Mouse (Mus musculus) activated CD4-positive, CD25-positive, alpha-beta regulatory T cell, adult 4 months (primary cell): Measurements from ENCODE around the gene A030005K14Rik. TPM values are rescaled to one million over a fixed set of nuclear protein-coding genes. Genes with fewer than 3 reads are reported as not detected.

ENCODE experiments used
- ATAC-seq: one replicate; pipeline ENCODE4 v1.8.0; 2017
- polyA plus RNA-seq, 2 experiments: library from polyadenylated mRNA; unstranded; fragments of 100-300 nt; shearing (Covaris generic); gene quantifications; one replicate each; pipeline ENCODE4 v1.2.1; 2017

A030005K14Rik gene
- polyA plus RNA-seq, 2 experiments from 2014 or later = not detected

DNA sequence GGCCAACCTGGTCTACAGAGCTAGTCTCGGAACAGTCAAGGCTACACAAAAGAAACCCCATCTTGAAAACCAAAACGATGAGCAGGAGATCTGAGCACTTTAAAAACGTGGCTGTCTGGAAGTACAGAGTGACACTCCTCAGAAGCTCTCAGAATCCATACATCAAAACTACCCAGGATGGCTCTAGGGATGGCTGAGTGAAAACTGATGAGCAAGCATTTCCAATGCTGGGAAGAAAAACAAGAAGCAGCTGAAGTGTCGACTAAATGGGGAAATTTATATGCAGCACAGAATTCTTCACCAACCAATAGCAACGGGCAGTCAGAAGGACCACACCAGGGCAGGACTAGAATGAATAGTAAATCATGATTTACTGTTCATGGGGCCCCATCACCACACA, 24.7 kb downstream of the A030005K14Rik start:
- ATAC-seq = no peak

DNA sequence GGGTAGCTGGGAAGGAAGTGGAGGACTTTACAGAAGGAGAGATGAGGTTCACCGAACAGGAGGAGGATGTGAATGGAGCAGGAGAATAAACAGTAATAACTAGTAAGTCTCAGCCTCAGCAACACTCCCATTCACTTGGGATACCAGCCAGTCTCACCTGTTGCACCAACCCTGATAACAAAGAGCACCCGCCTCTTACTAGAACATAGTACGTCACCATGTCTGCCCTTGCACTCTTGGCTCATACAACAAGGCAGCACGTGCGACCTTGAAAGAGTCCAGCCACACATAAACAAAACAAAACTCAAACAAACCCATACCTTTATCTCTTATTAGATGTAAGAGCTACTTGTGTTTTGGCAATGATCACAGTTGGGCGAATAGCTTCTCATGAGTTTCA, 26.7 kb downstream of the A030005K14Rik start:
- ATAC-seq = no peak

DNA sequence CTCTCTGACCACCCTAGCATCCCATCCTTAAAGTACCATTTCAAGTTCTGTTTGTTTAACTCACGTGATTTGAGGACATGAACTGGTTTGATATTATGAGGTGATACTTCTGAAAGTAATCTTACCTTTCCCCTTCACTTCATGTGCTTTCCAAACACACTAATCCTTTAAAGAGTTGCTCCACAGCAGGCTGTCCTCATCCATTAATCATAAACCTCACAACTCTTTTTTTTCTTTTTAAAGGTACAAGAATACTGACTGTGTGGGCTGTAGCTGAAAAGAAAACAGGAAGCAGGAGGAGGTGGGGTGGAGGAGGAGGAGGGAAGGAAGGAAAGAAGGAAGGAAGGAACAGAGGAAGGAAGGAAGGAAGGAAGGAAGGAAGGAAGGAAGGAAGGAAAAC, 27.2 kb downstream of the A030005K14Rik start:
- no peak for ATAC-seq

DNA sequence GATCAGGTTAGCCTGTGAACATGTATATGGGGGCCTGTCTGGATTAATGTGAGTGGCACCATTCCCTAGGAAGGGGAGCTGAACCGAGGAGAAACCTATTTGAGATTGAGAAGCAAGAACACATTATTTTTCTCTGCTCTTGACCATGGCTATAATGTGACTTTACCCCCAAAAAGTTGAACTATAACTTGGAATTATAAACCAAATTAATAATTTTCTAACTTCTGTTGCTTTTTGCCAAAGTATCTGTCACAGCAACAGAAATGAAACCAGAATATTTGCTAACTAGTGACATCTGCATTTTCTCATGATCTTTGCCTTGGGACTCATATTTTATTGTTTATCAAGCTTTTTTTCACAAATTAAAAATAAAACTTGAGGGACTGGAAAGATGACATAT, 42.6 kb downstream of the A030005K14Rik start:
- ATAC-seq = no peak

DNA sequence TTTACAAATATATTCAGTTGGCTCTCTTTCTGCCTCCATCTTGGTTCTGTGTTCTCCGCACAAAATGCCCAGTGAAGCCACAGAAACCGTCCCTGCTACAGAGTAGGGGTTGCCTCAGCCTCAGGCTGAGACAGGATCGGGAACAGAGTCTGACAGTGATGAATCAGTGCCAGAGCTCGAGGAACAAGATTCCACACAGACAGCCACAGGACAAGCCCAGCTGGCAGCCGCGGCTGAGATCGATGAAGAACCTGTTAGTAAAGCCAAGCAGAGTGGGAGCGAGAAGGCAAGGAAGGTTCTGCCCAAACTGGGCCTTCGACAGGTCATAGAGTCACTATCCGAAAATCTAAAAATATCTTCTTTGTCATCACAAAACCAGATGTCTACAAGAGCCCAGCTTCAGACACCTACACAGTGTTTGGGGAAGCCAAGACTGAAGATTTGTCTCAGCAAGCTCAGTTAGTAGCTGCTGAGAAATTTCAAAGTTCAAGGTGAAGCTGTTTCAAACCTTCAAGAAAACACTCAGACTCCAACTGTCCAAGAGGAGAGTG, 43.8 kb downstream of the A030005K14Rik start:
- no peak for ATAC-seq

DNA sequence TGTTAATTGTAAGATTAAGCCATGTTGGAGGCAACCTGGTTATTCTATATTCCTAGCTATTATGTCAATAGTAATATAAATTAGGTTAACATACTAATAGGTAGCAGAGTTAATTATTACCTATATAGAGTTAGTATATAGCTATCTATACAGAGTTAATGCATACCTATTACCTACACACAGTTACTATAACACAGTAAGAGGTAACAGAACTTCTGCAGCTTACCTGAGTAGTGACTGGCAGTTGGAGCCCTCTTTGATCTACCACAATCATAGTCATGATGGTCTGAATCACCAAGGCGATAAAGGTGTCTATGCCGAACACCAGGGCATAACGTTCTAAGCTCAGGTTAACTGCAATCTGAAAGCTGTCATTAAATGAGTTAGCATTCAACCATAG, 44.7 kb downstream of the A030005K14Rik start:
- no peak for ATAC-seq

Other genes starting within 250 kb of the A030005K14Rik start
- gene Agfg1, start 219.9 kb downstream of the A030005K14Rik start, polyA plus RNA-seq = 10 to 100 TPM; 37.1 to 42.3 TPM
- 1 to 10 TPM; 1.6 to 2.5 TPM for gene A030005L19Rik, start 146.1 kb downstream of the A030005K14Rik start, polyA plus RNA-seq
- not detected for gene A030014E15Rik, start 134.5 kb downstream of the A030005K14Rik start, polyA plus RNA-seq
- gene Gm6217, start 128.0 kb downstream of the A030005K14Rik start, polyA plus RNA-seq = not detected
- not detected for gene A030003K21Rik, start 116.0 kb downstream of the A030005K14Rik start, polyA plus RNA-seq
- gene Gm7544, start 103.4 kb downstream of the A030005K14Rik start, polyA plus RNA-seq = not detected
- gene Gm47955, start 99.1 kb downstream of the A030005K14Rik start, polyA plus RNA-seq = not detected
- not detected for gene Gm47959, start 58.8 kb downstream of the A030005K14Rik start, polyA plus RNA-seq
- gene Slc19a3, start 20.9 kb downstream of the A030005K14Rik start, polyA plus RNA-seq = not detected
- gene Krtap28-10, start 16.9 kb downstream of the A030005K14Rik start, polyA plus RNA-seq = not detected
- gene Gm47969, start 14.4 kb downstream of the A030005K14Rik start, polyA plus RNA-seq = not detected
- gene Krtap28-13, start 1.6 kb upstream of the A030005K14Rik start, polyA plus RNA-seq = not detected
- gene Ccl20, start 57.4 kb upstream of the A030005K14Rik start, polyA plus RNA-seq = 10 to 100 TPM in 1 of 2 experiments, 1 to 10 TPM in 1; 3.1 to 12.0 TPM
- gene Daw1, start 100.4 kb upstream of the A030005K14Rik start, polyA plus RNA-seq = under 1 TPM in 1 of 2 experiments, not detected in 1; 0.33 TPM